Mouse (Mus musculus) heart, postnatal 4 days (tissue): ENCODE data around the gene Gadd45b. TPM values are rescaled to one million over a fixed set of nuclear protein-coding genes. Genes with fewer than 3 reads are reported as not detected.
A peak's percentile ranks its signal among the peaks of the same experiment; 100 is the strongest.

ENCODE experiments used
- DNase-seq: peaks from one replicate; pipeline ENCODE4 v3.0.0; 2021
- total RNA-seq, 2 experiments: library from RNA; stranded (reverse); gene quantifications; 2 replicates each; pipeline ENCODE4 v1.2.3; 2021

Gene Gadd45b
- total RNA-seq, result 1 to 10 TPM; 6.4 to 9.5 TPM

GRCm38 (mm10) chr10:80929299-80930226 lies at the start of gene Gadd45b:
Gadd45b (plus strand) TSS chr10:80930073.
- DNase-seq, result peak; percentile 99

- DNase-seq, result peak; percentile 82
Observed at GRCm38 (mm10) chr10:80880131-80880641, 49.7 kb upstream of the Gadd45b start.

GRCm38 (mm10) chr10:80880901-80881300 lies 49.0 kb upstream of the Gadd45b start:
- no peak for DNase-seq

GRCm38 (mm10) chr10:80881301-80881700 lies 48.6 kb upstream of the Gadd45b start:
- DNase-seq, result peak; percentile 85

- DNase-seq, result peak; percentile 82
Observed at GRCm38 (mm10) chr10:80887181-80887580, 42.7 kb upstream of the Gadd45b start.

- no peak for DNase-seq
Observed at GRCm38 (mm10) chr10:80895100-80895499, 34.8 kb upstream of the Gadd45b start.

GRCm38 (mm10) chr10:80895697-80896096 lies 34.2 kb upstream of the Gadd45b start:
- DNase-seq, result no peak

GRCm38 (mm10) chr10:80896581-80897485 lies 33.0 kb upstream of the Gadd45b start:
- no peak for DNase-seq

GRCm38 (mm10) chr10:80897861-80898510 lies 31.9 kb upstream of the Gadd45b start:
- no peak for DNase-seq

- DNase-seq, result no peak
Observed at GRCm38 (mm10) chr10:80899074-80899473, 30.8 kb upstream of the Gadd45b start.

- DNase-seq, result no peak
Observed at GRCm38 (mm10) chr10:80899591-80900317, 30.1 kb upstream of the Gadd45b start.

GRCm38 (mm10) chr10:80900318-80901247 lies 29.3 kb upstream of the Gadd45b start, which contains the start of gene Timm13:
Timm13 (minus strand) TSS chr10:80900969.
- peak; percentile 96 for DNase-seq

- DNase-seq, result no peak
Observed at GRCm38 (mm10) chr10:80901409-80902272, 28.2 kb upstream of the Gadd45b start.

- DNase-seq, result no peak
Observed at GRCm38 (mm10) chr10:80902273-80902940, 27.5 kb upstream of the Gadd45b start.

- no peak for DNase-seq
Observed at GRCm38 (mm10) chr10:80903282-80903681, 26.6 kb upstream of the Gadd45b start.

- no peak for DNase-seq
Observed at GRCm38 (mm10) chr10:80904004-80904693, 25.7 kb upstream of the Gadd45b start.

GRCm38 (mm10) chr10:80904709-80905108 lies 25.2 kb upstream of the Gadd45b start:
- DNase-seq, result no peak
